Mouse (Mus musculus): Measurements from ENCODE around the gene Chchd5.

DNA sequence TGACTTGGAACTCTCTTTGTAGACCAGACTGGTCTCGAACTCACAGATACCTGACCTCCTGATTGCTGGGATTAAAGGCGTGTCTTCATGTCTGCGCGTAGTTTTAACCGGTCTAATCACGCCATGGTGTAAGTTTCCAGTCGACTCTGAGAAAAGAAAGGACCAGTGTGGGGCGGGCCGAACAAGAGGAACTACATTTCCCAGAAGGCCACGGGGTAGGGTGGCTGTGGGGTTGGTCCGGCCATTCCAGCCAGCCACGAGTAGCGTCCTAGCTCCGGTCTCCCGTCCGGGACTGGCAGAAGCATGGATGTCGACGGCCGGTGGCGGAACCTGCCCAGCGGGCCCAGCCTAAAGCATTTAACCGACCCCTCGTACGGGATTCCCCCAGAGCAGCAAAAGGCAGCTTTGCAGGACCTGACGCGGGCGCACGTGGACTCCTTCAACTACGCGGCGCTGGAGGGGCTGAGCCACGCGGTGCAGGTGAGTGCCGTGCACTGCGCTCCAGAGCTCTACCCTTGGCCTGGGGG lies 28.7 kb upstream of the Chchd5 start, which contains the start of gene Polr1b:
- TF ChIP-seq CTCF (IDR thresholded peaks at IDR 0.05; ENCODE audit: borderline replicate concordance, insufficient read depth, low read depth, low read length) (no peak), POLR2A (IDR thresholded peaks at IDR 0.05; ENCODE audit: borderline replicate concordance, insufficient read depth, low read length) (peak; percentile 79; the same call in 1 of the 2 replicates)

Measured in cerebellum, adult 2 months (tissue).